Mouse (Mus musculus): Measurements from ENCODE around the gene Blvrb.

The Blvrb gene

DNA sequence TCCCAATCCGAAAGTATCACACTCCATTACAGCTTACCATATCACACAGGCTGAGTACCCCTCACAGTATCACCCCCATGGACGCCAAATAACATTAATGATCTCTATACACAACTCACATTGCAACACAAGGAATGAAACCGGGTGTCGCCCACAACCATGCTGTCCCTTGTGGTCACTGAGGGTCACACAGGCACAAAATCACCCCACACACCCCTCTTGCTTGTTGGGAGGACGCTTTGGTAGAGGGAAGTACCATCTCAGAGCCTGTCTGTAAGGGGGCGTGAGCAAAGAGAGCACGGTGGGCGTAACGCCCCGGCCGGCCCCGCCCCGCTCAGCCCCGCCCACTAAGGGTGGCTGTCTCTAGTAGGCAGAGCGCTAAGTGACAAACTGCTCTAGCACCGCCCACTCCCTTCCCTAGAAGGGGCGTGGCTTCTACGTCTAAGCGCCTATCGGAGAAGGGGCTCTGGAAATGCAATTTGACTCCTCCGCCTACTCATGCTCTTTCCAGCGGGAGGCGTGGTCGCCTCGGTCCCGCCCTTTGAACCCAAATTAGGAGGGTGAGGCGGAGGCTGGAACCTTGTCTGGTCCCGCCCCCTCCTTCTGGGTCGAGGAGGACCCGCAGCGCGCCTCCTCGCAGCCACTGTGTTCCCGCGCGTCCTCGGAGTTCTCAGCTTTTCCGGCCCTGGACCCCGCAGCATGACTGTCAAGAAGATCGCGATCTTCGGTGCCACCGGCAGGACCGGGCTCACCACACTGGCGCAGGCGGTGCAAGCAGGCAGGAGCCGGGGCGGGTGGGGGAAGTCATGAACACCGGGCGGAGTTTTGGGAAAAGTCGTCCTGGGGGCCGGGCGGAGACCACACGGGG, at the start of gene Blvrb, which contains the start of gene Sptbn4:
Gene Blvrb (plus strand): TSS at position 560 of the 868 bp plus-strand sequence.
Gene Sptbn4 (minus strand): TSS at position 268 of the 868 bp plus-strand sequence.
- peak; percentile 100 for DNase-seq

DNA sequence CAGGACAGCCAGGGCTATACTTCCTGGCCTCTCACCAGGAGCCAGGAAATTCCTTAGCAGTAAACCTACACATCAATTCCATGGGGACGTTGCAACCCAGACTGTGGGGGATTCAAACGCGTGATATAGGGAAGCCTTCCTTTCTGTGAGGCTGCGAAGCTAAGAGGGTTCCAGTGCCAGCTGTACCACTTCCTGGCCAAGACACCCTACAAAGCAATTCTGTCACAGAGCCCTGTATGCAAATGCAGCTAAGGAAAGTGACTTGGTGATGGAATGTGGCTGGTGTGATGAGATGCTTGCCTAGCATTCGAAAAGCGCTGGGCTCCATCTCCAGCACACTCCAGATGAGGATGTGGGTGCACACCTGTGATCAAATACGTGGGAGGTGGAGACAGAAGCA, 47.2 kb upstream of the Blvrb start:
- no peak for DNase-seq

- DNase-seq = peak; percentile 70
Measured at GRCm38 (mm10) chr7:27402675-27403074, 45.1 kb upstream of the Blvrb start.

DNA sequence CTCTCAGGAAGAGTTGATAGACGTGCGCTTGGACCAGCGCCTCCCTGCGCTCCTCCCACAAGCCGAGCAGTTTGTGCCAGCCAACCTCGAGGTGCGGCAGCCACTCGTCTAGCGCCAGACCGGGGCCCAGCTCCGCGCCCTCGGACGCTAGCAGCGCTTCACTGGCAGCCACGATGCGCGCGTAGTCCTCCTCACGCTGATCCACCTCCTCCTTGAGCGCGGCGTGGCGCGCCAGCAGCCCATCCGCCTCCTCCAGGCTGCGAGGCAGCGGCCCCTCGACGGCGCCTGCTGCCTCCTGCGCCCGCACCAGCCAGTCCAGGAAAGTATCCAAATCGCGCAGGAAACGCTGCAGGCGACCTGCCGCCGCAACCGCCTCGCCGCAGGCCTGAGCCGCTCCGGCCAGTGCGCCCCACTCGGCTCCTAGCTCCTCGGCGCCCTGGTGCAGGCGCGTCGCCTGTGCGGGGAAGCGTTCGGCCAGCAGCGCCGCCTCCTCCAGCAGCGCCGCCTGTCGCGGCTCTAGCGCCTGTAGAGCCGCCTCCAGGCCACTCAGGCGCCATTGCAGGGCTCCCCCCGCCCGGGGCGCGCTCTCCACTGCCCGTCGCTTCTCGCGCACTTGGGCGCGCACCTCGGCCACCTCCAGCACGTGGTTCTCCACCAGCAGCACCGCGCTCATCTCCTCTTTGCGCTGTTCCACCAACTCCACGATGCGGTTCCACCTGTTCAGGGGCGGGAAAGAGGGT, 43.4 kb upstream of the Blvrb start:
- DNase-seq = no peak

DNA sequence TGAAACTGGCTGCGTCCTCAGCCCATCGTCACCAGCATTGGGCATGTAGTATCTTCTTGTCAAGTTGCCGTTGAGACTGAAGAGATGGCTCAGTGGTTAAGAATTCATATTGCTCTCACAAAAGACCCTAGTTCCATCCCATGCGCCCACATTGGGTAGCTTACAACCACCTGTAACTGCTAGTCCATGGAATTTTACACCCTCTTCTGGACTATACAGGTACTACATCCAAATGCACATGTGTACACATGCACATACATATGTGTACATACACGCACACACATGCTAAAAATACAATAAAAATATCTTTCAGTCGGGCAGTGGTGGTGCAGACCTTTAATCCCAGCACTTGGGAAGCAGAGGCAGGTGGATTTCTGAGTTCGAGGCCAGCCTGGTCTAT, 41.3 kb upstream of the Blvrb start:
- no peak for DNase-seq

DNA sequence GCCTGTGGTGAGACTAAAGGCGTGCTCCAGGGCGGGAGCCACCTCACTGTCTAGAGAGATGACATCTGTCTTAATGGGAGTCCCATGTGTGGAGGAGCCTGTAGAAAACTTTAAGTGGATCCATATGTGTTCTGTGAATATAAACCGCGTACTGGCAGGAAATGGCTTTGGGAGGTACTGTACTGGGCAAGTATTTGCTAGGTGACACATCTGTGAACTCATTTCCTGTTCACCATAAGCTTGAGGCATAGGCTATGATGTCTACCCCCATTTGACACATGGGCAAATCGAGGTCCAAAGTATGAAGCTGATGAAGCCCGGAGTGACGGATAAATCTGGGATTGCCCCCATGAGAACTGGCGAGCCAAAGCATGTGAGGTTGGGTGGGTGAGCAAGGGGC, 40.0 kb upstream of the Blvrb start:
- no peak for DNase-seq

- peak; percentile 69 for DNase-seq
Measured at GRCm38 (mm10) chr7:27408379-27409176, 39.2 kb upstream of the Blvrb start.

- DNase-seq = no peak
Measured at GRCm38 (mm10) chr7:27417151-27417550, 30.6 kb upstream of the Blvrb start.

GRCm38 (mm10) chr7:27419101-27419500, 28.7 kb upstream of the Blvrb start:
- DNase-seq = no peak

GRCm38 (mm10) chr7:27423556-27424326, 24.0 kb upstream of the Blvrb start:
- DNase-seq = no peak

DNA sequence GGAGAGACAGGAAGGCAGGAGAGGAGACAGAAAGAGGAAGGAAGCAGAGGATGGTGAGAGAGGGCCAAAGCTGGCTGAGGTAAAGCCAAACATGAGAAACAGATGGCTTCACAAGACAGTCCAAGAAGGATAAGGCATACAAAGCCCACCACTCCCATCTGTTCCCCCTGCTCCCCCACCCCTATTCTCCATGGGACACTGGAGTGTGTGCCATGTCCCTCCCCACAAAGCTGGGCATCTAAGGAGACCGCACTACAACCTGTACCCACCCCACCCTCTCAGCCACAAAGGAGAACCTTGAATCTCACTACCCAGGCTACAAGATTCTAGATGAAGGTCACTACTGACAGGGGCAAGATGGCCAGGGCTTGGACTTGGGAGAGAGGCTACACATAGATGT, 20.4 kb upstream of the Blvrb start:
- DNase-seq = no peak

DNA sequence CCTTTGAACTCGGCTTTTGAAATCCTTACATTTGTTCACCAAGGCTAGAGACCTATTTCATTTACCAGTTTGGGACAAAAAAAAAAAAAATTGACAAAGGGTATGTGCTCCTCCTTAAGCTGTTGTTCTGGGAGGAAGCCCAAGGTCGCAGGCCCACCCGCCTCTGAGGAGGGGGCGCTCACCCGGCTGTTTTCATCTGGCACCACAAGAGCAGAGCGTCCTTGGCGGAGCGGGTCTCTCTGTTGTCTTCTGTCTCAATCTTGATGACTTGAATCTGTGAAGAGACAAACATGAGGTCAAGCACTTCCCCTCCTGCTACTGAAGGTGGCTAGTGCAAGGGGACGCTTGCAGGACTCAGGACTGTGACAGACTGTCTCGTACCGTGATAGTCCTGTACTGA, 19.8 kb upstream of the Blvrb start:
- no peak for DNase-seq

DNA sequence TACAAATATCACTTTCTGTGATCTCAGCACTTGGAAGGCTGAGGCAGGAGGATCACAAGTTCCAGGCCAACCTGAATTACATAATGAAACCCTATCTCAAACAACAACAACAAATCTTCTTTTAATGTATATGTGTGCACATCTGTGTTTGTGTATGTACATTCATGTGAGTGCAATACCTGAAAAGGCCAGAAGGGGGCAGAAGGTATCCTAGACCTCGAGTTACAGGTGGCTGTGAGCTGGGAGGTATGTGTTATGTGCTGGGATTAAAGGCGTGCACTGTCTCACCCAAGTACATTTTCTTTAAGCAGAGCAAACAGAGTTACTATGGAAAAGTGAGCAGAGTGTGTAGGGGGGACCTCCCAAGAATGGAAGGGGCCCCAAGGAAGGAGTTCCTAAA, 18.6 kb upstream of the Blvrb start:
- no peak for DNase-seq

GRCm38 (mm10) chr7:27433349-27433748, 14.4 kb upstream of the Blvrb start:
- no peak for DNase-seq

GRCm38 (mm10) chr7:27433794-27434193, 14.0 kb upstream of the Blvrb start:
- DNase-seq = no peak

- peak; percentile 36 for DNase-seq
Measured at GRCm38 (mm10) chr7:27437544-27437943, 10.2 kb upstream of the Blvrb start.

- no peak for DNase-seq
Measured at GRCm38 (mm10) chr7:27440014-27440413, 7.8 kb upstream of the Blvrb start.

DNA sequence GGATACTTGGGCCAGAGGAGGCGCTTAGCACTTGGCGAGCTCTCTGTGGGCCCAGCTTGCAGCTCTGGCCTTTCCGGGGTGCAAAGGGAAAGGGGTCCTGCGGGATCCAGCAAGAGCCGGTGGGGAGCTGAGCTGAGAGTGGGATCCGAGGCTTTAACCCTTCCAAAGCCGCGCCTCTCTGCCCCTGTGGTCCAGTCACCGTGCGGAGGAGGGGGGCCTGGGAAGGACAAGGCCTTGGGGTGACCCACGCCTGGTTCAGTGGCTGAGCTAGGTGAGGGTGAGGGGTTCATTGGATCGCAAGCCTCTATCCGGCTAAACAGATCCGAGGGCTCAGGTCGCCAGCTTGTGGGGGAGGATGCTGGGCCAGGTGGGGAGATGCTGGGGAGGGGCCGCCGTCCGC, 1.7 kb upstream of the Blvrb start:
- DNase-seq = no peak

GRCm38 (mm10) chr7:27446521-27447418, 1.0 kb upstream of the Blvrb start:
- no peak for DNase-seq

GRCm38 (mm10) chr7:27448421-27449206, 836 bp downstream of the Blvrb start:
- peak; percentile 46 for DNase-seq

All from kidney, adult 9 months (tissue).